Mouse (Mus musculus) heart, adult 2 months (tissue): ENCODE results near the gene Mindy3. TPM values are rescaled to one million over a fixed set of nuclear protein-coding genes. Genes with fewer than 3 reads are reported as not detected.

ENCODE experiments used
- DNase-seq, 2 experiments: peaks; one replicate each; pipeline ENCODE4 v3.0.0; 2021
- H3K27ac ChIP-seq: fragments of 200-600 bp; 2 replicates; pipeline ENCODE4 v1.8.1; 2022
- H3K27me3 ChIP-seq: fragments of 200-500 bp; 2 replicates; pipeline ENCODE4 v1.6.1; 2012; ENCODE audit warnings: mild to moderate bottlenecking, low read length, inconsistent platforms, mixed read lengths; ENCODE audit not compliant: control insufficient read depth, insufficient read depth
- H3K36me3 ChIP-seq: fragments of 200-500 bp; 2 replicates; pipeline ENCODE4 v1.6.1; 2012; ENCODE audit warnings: low read length, inconsistent platforms; ENCODE audit not compliant: control insufficient read depth, insufficient read depth
- H3K4me1 ChIP-seq: fragments of 200-500 bp; 2 replicates; pipeline ENCODE4 v1.6.1; 2011; ENCODE audit warnings: low read length; ENCODE audit not compliant: control insufficient read depth, insufficient read depth
- H3K4me3 ChIP-seq: fragments of 200-600 bp; 2 replicates; pipeline ENCODE4 v1.8.1; 2022
- H3K79me2 ChIP-seq: fragments of 200-500 bp; replicated peaks from 2 replicates; pipeline ENCODE4 v1.6.1; 2012; ENCODE audit warnings: mild to moderate bottlenecking, inconsistent platforms, low read length, moderate library complexity, mixed read lengths; ENCODE audit not compliant: control insufficient read depth, insufficient read depth
- H3K9ac ChIP-seq: fragments of 200-500 bp; 2 replicates; pipeline ENCODE4 v1.6.1; 2012; ENCODE audit warnings: low read depth, mild to moderate bottlenecking, control low read depth, inconsistent platforms, low read length, mixed read lengths
- CTCF ChIP-seq: fragments of 200-600 bp; IDR thresholded peaks from 2 replicates; pipeline ENCODE4 v1.8.1; 2022; ENCODE audit warnings: antibody characterized with exemption, mild to moderate bottlenecking, moderate library complexity
- EP300 ChIP-seq: fragments of 200-500 bp; IDR thresholded peaks from 2 replicates; pipeline ENCODE4 v1.6.1; 2011; ENCODE audit warnings: low read depth, low read length, control low read depth; ENCODE audit not compliant: insufficient read depth
- POLR2A ChIP-seq: fragments of 200-500 bp; IDR thresholded peaks from 2 replicates; pipeline ENCODE4 v1.6.1; 2011; ENCODE audit warnings: mild to moderate bottlenecking, low read depth, low read length, control low read depth; ENCODE audit not compliant: insufficient read depth
- WGBS: fragments of 180-500 bp; shearing (Covaris S2); methylation state at CpG from one replicate; pipeline ENCODE4 v1.1.7; 2018; 5-methylcytosine and 5-hydroxymethylcytosine counted together
- intact Hi-C: fragments of 180-260 bp; cut with DNase I; formaldehyde crosslinking; loops from one replicate; pipeline ENCODE4 v1.15.1; 2025
- polyA plus RNA-seq: library from polyadenylated mRNA; depleted of rRNA; stranded (reverse); fragments of >200 nt; gene quantifications from 2 replicates; pipeline ENCODE4 v1.2.3, GENCODE M21; 2012
- total RNA-seq, 2 experiments: library from RNA; stranded (reverse); gene quantifications; 2 replicates each; pipeline ENCODE4 v1.2.3; 2021

Mindy3 gene
- total and polyA plus RNA-seq, 3 experiments: 15.4 to 17.0 (median 16.4) TPM

DNA sequence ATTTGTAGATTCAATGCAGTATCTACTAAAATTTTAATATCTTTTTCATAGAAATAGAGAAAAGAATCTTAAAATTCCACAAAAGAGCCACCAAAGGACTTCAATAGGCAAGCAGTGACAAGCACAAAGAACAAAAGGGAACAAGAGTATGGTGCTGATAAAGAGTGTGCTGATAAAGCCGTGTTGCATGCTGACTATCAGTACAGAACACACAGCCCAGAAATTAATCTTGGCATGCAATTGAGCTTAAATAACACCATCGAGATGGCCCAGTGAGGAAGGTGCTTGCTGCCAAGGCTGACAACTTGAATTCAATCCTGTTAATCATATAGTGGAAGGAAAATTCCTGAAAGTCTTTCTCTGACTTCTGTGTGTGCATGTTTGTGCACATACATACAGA, 50.8 kb downstream of the Mindy3 start:
- WGBS: 16% methylated on average over 2 of the region's 2 CpGs
- TF ChIP-seq CTCF (no peak), EP300 (no peak), POLR2A (no peak)
- Histone ChIP-seq H3K79me2 (no peaks in the 10 kb centered on the region), H3K4me3 (no peak overlapping the region), H3K27ac (no peak overlapping the region), H3K27me3 (no peaks in the 10 kb centered on the region), H3K9ac (no peak overlapping the region), H3K4me1 (no peaks in the 10 kb centered on the region), H3K36me3 (no peaks in the 10 kb centered on the region)
- DNase-seq: no peak
- intact Hi-C loops: no loop called here

DNA sequence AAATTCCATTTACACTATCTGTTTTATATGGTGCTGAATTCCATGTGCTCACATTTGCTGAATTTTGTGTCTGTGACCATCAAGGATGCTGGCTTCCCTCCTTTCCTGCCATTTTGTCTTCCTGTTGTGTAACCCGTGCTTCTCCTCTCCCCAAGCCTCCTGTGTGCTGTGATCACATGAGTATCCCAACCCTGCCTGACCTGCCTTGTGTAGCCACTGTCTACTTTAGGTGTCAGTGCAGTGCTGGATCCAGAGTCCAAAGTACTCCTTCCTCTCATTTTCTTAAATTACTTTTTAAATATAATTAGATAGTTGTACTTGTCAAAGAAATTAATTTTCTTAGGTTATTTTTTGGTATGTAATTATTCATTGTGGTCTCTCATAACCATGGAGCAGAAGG, 51.3 kb downstream of the Mindy3 start:
- H3K4me1 ChIP-seq: no peaks in the 10 kb centered on the region
- H3K9ac ChIP-seq: no peak overlapping the region
- no peak for DNase-seq
- H3K36me3 ChIP-seq: no peaks in the 10 kb centered on the region
- no peaks in the 10 kb centered on the region for H3K27me3 ChIP-seq
- 55% methylated on average over 1 of the region's 1 CpGs for WGBS
- no peak overlapping the region for H3K4me3 ChIP-seq
- TF ChIP-seq CTCF (no peak), POLR2A (no peak)
- no peaks in the 10 kb centered on the region for H3K79me2 ChIP-seq
- no peak overlapping the region for H3K27ac ChIP-seq
- intact Hi-C loops: no loop called here

DNA sequence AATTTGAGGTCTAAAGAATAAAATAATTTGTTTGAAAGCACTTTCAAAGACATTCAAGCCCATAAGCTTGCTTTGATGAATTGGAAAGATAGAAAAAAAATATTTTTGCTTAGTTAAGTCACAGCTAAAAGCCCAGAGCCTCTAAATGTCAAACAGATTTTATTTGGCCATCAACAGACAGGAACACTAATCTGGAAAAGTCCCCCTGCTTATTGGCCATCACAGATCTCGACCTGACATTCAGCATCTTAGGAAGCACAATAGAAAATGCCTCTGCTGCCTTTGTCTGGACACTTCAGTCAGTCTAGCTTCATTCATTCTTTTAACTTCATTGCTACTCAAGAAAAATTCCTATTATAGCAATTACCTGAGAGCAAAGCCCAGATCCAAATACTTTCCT, 58.0 kb downstream of the Mindy3 start:
- Histone ChIP-seq H3K27me3 (no peaks in the 10 kb centered on the region), H3K4me1 (no peaks in the 10 kb centered on the region), H3K36me3 (no peaks in the 10 kb centered on the region; the same call in 1 of the 2 replicates), H3K4me3 (no peak overlapping the region), H3K79me2 (no peaks in the 10 kb centered on the region), H3K9ac (no peak overlapping the region), H3K27ac (no peak overlapping the region)
- no peak for DNase-seq
- WGBS: 82% methylated on average over 1 of the region's 1 CpGs
- no peak for TF ChIP-seq POLR2A
- TF ChIP-seq CTCF: no peak
- TF ChIP-seq EP300: no peak
- intact Hi-C loops: no loop called here

DNA sequence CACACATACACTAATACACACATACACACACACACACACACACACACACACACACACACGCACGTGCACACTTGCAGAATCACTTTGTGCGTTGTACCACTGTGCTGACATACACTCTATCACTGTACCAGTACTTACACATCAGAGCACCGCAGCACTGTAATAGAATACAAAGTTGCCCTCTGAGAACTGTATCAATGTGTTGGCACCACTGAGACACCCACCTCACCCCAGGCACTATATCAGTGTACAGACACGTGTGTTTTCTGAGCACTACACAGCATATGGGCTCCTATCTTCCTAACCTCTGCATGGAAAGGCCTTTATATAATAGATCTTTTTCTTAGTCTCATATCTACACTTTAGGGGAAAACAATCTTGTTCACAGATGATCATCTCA, 64.4 kb downstream of the Mindy3 start:
- intact Hi-C loops: no loop called here
- Histone ChIP-seq H3K36me3 (no peaks in the 10 kb centered on the region; the same call in 1 of the 2 replicates), H3K4me3 (no peak overlapping the region), H3K27me3 (no peaks in the 10 kb centered on the region), H3K79me2 (no peaks in the 10 kb centered on the region), H3K4me1 (no peaks in the 10 kb centered on the region), H3K27ac (no peak overlapping the region), H3K9ac (no peak overlapping the region)
- DNase-seq: no peak
- no peak for TF ChIP-seq EP300
- TF ChIP-seq CTCF: no peak
- no peak for TF ChIP-seq POLR2A
- 96% methylated on average over 5 of the region's 5 CpGs for WGBS

DNA sequence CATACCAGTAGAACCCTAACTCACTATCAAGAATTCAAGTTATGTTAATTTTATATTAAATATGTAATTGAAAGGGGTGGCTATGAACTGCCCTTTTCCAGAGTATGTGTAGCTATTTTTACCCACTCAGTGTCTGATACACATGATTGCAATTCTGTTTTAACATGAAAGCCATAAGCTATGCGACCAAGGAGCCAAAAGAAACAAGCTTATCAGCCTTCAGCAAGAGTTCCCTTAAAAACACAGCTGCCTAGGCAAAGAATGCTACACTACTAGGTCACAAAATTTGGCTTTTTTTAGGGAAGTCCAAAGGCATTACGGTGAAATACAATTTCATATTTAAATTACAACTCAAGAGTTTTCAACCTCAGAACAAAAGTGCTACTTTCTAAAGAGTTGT, 70.4 kb downstream of the Mindy3 start:
- H3K4me1 ChIP-seq: no peaks in the 10 kb centered on the region; the same call in none of the 2 replicates
- WGBS: 32% methylated on average over 2 of the region's 2 CpGs
- TF ChIP-seq POLR2A: no peak
- TF ChIP-seq CTCF: no peak
- TF ChIP-seq EP300: no peak
- H3K27ac ChIP-seq: no peak overlapping the region
- H3K4me3 ChIP-seq: no peak overlapping the region
- no peaks in the 10 kb centered on the region for H3K27me3 ChIP-seq
- DNase-seq: no peak
- intact Hi-C loops: no loop called here
- peaks cover 6% of the 10 kb centered on the region; the same call in 1 of the 2 replicates for H3K36me3 ChIP-seq
- no peak overlapping the region for H3K9ac ChIP-seq
- no peaks in the 10 kb centered on the region for H3K79me2 ChIP-seq

DNA sequence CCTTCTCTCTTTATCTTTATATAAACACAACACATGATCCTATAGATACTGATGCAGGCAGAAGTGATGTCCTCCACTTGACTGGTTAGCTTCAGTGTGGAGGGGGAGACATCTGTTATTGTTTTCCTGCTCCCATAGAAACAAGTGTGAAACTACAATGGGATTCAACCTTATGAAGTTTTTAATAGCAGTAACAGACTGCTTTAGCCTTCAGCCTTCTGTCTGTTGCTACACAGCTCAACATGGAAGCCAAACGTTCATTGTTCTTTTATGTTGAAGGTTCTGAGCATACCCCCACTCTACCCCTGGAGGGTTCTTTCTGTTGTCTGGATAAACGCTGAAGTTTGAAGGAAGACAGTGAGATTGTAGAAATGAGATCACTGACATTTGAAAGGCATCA, 87.3 kb downstream of the Mindy3 start:
- Histone ChIP-seq H3K79me2 (no peaks in the 10 kb centered on the region), H3K27ac (no peak overlapping the region), H3K9ac (no peak overlapping the region), H3K36me3 (no peaks in the 10 kb centered on the region), H3K4me1 (peaks cover 5% of the 10 kb centered on the region), H3K4me3 (no peak overlapping the region), H3K27me3 (no peaks in the 10 kb centered on the region)
- DNase-seq: no peak
- intact Hi-C loops: no loop called here
- WGBS: 30% methylated on average over 2 of the region's 2 CpGs
- no peak for TF ChIP-seq CTCF
- no peak for TF ChIP-seq POLR2A
- no peak for TF ChIP-seq EP300

DNA sequence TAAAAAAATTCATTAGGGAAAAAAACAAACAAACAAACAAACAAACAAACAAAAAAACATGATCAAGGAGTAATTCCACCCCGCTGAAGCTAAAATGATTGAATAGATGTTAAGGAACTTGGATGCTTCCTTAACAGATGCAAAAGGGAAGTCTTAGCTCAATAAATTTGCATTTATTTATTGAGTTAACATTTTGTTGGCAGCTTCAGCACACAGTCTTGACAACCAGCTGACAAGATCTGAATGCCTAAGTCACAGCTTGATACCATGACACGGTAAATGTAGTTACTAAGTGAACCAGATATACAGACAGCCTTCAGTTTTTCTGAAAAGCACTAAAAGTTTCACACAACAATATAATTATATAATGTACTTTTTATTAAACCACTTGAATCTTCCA, 89.7 kb downstream of the Mindy3 start:
- no peaks in the 10 kb centered on the region for H3K27me3 ChIP-seq
- H3K4me3 ChIP-seq: no peak overlapping the region
- TF ChIP-seq POLR2A: no peak
- no peak for TF ChIP-seq CTCF
- TF ChIP-seq EP300: no peak
- no peak overlapping the region for H3K9ac ChIP-seq
- no peak for DNase-seq
- WGBS: 73% methylated on average over 2 of the region's 2 CpGs
- no peak overlapping the region for H3K27ac ChIP-seq
- peaks cover 8% of the 10 kb centered on the region for H3K4me1 ChIP-seq
- no peaks in the 10 kb centered on the region for H3K36me3 ChIP-seq
- no peaks in the 10 kb centered on the region for H3K79me2 ChIP-seq
- intact Hi-C loops: no loop called here
